Comparison of ENCODE assay signal across 9 mouse cellular contexts in the genomic region with DNA sequence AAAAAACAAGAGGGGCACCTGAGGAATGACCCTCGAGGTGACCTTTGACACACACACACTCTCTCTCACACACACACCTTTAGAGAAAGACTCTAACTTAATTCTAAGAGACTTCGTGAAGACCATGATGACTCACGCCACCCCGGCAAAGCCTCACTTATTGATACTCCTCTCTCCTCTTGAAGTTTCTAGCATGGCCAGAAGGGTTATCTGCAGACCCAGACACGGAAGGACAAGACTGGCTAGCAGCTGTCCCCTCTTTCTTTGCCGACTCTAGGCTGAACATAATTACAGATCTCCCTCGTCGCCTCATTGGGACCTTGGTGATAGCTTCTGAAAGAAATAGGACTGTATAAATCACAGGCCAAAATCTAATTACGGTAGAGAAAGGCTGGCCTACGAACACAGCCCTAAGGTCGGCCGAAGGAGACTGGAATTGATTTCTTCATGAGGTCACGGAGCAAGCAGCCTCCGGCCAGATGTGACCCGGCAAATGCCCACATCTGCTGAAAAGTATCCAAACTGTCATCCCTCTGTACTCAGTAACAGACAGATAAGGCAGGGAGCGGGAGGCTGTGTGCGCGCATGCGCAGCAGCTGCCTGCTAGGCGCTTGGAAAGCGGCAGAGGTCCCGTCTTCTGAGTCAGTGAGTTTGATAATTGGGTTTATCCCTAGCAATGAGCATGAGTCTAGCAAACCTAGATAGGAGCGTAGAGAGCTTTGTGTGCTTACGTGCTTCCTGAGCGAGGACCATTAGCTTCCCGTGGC. TPM values are rescaled to one million over a fixed set of nuclear protein-coding genes. Genes with fewer than 3 reads are reported as not detected.
A peak's percentile ranks its signal among the peaks of the same experiment; 100 is the strongest.
DNase-seq lines count a peak whose midpoint lies in the region.
"Had no signal": no experiment of that assay in that cellular context is flagged by ENCODE, and none has a peak within 500 bp of the region (broad histone marks: within the 10 kb centered on the region; RNA-seq: fewer than 3 reads in every experiment).

No protein-coding gene starts in this region.

- peak; percentile 29 for DNase-seq in gastrocnemius, adult 18-20 months (ENCODE audit: low spot score)
- DNase-seq in gastrocnemius, postnatal 36 days, result no peak
- peak; percentile 22 for DNase-seq in ovary, adult 18-20 months (ENCODE audit: low spot score)
- DNase-seq in ovary, postnatal 10 days (ENCODE audit: low spot score), result no peak
- peak; percentile 21 to 33 for DNase-seq in heart, postnatal 36 days
- DNase-seq in retina, postnatal 1 day, result peak; percentile 54
- no peak for DNase-seq in layer of hippocampus, adult 11-12 months (ENCODE audit: low spot score)
- no peak for DNase-seq in layer of hippocampus, adult 18-20 months (ENCODE audit: low spot score in 2 of 2)
- DNase-seq: kidney, adult 2 months had no signal

- intact Hi-C loops in gastrocnemius, postnatal 36 days (cut with DNase I), result no loop called here
- intact Hi-C loops in heart, postnatal 36 days (cut with DNase I), result no loop called here

RNA-seq across cellular contexts. Expression of a gene that starts 25.7 kb away (rescaled TPM):
- 10 to 100 TPM; 47.9 to 52.6 TPM for total RNA-seq in gastrocnemius, adult 18-20 months (2021)
- 10 to 100 TPM; 54.6 to 58.8 TPM for total RNA-seq in gastrocnemius, postnatal 36 days (2021)
- total RNA-seq in heart, postnatal 36 days (2021), result 10 to 100 TPM; 72.7 to 88.8 TPM
- total RNA-seq in layer of hippocampus, adult 18-20 months (2021), result 10 to 100 TPM; 65.4 to 67.7 TPM

RNA-seq across cellular contexts. Expression of a gene that starts 46.1 kb away (rescaled TPM):
- 100 to 1,000 TPM in 1 of 2 experiments, 10 to 100 TPM in 1; 99.5 to 122 TPM for total RNA-seq in gastrocnemius, adult 18-20 months (2021)
- 100 to 1,000 TPM in 1 of 2 experiments, 10 to 100 TPM in 1; 93.4 to 109 TPM for total RNA-seq in gastrocnemius, postnatal 36 days (2021)
- total RNA-seq in heart, postnatal 36 days (2021), result 100 to 1,000 TPM; 217 to 218 TPM
- 100 to 1,000 TPM; 279 to 302 TPM for total RNA-seq in layer of hippocampus, adult 18-20 months (2021)

Comparison
In these comparisons a context has a peak if more than half of its experiments do, and no peak if none do; other contexts are left out.
1. DNase-seq: peak in gastrocnemius, adult 18-20 months (single experiment), ovary, adult 18-20 months (single experiment), heart, postnatal 36 days (2 of 2) and retina, postnatal 1 day (single experiment); none in gastrocnemius, postnatal 36 days (0 of 2), ovary, postnatal 10 days (single experiment), layer of hippocampus, adult 11-12 months (single experiment) and layer of hippocampus, adult 18-20 months (0 of 2).